Mouse (Mus musculus) right cerebral cortex, postnatal 25 days (tissue): ENCODE results near the gene Epo.

Source experiments
- DNase-seq: peaks from one replicate; pipeline ENCODE4 v3.0.0; 2022

Gene Epo

DNA sequence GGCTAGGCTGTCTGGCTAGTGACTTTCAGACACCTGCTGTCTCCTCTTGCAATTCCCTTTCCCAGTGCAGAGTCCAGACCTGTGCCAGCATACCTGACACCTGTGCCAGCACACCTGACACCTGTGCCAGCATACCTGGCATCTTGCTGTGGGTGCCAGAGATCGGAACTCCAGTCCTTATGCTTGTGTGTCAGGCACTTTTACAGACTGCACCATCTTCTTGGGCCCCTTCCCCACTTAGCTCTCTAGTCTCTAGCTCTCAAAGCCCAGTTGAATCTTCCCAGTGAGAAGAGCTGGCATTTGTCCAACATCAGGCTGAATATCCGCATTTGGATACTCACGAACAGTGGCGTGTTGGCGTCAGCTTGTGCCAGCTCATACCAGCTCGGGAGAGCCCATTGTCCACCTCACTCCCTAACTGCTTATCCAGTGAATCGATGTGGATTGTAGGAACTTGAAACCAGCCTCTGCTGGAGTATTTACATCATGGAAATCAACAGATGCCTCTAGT is 6.3 kb upstream of the Epo start:
- no peak for DNase-seq

DNA sequence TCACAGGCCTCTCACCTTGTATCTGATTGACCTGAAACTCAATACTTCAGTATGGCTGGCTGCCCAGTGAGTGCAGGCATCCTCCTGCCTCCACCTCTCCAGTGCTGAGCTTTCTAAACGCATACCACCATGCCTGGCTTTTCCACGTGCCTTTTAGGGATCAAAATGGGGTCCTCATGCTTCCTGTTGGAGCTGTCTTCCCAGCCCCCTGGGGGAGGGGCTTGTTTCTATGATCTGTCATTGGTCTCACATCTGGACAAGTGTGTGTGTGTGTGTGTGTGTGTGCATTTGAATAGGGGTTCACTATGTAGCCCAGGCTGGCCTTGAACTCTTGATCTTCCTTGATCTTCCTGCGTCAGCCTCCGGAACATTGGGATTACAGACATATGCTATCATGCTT is 4.4 kb upstream of the Epo start:
- DNase-seq, result no peak

DNA sequence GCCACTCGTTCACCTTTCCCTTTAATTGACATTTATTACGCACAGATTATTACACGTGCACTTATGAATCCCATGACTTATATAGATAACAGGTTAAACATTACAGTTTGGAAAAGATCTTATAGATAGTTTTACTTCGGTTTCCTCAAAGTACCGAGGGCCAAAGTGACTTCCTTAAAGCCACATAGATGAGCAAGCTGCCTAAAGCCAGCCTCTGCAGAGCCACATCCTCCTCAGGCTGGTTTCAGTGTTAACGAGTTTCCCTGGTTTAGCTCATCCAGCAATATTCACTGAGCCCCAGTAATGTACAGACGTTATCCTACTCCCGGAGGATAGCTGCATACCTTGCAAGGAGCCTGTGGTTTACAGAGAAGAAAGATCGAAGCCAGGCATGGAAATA is 2.3 kb upstream of the Epo start:
- no peak for DNase-seq

DNA sequence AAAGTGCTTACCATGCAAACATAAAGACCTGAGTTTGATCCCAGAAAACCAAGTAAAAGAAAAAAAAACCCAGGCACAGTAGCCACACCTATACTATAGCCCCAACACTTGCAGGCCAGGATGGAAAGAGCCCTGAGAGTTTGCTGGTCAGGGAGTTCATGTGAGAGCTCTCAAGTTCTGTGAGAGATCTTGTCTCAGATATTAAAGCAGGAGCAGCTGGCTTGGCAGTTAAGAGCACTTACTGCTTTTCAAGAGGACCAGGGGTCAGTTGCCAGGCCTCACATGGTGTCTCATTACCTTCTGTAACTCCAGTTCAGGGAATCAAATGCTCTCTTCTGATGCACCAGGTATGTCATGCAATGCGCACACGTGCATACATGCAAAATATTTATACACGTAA is 1.7 kb upstream of the Epo start:
- DNase-seq, result no peak

DNA sequence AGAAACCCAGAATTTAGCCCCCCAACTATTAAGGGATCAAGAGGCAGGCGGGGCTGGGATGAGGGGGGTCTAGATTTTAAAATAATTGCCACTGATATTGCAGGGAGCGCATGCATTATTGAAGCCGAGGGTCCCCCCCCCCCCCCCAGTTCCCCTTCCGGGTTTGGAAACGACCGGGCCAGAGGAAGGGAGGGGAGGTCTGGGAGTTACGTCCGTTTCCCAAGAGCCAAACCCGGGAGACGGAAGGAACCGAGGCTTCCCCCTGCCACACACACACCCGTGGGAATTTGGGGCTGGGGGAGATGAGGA is 280 bp downstream of the Epo start:
- no peak for DNase-seq

DNA sequence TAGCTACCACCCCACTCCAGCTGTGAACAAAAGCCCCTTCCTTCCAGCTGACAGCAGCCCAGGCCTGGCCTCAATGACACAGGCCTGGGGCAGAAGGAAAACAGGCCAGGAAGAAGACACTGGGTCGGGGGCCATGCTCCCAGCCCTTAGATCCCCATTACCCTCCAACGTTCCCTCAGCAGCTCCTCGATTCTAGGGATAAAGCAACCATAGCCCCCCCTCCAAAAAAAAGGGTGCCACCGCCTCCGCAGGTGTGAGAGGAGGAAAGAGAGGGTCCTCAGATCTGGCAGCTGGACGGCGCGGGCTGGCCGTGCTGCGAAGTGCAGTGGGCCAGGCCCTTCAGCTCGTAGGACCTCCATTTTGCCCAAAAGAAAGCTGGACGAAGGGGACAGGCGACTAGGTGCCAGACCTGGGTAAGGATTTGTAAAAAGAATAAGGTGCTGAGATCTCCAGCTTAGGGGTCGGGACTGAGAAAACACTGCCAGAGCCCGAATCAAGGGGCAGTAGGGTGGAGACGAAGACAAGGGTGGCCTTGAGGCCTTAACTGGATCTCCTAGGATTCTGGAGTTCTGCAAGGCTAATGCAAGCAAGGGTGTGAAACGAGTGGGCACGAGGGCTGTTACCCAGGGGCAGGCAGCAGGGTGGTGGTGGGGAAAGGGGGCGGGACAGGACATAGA is 773 bp downstream of the Epo start:
- DNase-seq, result peak; percentile 55

DNA sequence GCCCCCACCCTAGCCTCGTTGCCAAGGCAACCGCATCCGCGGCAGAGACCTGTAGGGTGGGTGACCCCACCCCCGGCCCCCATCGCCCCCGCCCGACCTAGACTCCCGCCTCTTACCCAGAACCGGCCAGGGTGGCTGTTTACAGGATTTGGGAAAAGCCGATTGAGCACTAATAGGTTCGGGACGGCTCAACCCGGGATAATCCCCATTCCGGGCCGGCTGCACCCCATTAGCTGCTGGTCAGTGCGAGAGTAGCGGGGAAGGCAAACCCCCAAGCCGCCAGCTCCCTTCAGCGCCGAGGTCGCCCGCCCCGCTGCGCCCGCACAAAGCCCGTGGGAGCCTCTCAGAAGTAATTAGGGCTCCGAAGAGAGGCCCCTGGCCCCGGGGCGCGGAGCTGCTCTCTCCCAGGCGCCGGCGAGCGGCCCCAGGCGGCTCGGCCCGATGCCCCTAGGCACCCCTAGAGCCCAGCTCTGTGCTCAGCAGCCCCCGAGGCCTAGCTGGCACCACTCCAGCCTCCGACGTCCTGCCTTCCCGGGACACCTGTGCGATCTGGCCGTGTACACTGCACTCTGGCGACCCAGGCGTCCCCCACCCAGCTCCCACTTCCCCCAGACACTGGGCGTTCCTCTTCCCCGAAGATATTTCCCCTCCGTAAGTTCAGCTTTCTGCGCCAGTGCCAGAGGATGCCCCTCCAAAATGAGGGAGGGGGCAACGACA is 1.5 kb downstream of the Epo start:
- peak; percentile 65 for DNase-seq

DNA sequence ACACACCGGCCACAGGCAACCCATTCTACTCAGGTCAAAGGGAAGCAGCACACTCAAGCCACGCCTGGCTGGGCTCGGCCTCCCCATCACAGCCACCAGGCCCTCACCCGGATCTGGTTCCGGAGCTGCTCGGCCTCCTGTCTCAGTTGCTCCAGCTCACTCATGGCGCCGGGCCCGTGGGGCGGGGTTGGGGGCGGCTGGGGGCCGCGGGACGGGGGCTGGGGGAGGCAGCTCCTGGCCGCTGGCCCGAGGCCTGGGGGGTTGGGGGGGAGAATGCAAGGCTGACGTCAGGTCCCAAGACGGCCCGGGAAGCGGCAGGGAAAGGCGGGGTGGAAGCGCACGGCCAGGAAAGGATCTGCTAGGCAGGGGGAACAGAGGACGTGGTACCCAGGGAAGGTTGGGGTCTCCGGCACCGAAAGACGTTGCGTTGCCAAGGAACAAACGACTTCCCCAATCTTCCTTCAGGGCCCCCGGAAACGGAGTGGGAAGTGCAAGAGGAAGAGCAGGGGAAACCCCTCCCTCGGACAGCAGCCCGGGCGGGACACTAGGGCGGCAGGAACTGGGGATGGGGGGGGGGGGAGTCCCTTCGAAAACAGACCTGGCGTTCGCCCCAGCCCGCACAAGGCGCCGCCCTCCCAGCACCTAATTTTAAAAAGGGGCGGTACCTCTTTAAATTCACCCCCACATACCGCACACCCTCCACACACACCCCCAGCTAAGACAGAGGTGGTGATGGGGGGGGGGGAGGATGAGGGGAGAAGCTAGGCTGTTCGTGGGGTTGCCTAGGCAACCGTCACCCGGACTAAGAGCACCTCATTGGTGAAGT is 2.2 kb downstream of the Epo start:
- DNase-seq, result peak; percentile 81

DNA sequence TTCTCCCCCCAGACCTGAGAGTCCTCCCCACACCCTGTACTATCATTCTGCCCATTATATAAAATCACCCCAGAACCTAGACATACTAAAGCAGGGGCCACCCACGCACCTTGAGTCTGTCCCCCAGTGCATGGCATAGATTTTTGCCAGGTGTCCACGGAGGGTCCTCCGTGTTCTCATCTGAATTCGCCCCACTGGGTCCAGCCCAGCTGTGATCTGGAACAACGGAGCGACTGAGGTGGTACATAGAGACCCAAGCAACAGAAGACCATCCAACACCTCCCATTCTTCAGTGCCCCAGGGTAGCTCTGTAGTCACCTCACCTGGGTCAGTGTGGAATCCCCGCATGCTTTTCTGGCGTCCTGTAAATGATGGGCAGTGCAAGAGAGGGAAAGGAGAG is 3.0 kb downstream of the Epo start:
- peak; percentile 26 for DNase-seq

DNA sequence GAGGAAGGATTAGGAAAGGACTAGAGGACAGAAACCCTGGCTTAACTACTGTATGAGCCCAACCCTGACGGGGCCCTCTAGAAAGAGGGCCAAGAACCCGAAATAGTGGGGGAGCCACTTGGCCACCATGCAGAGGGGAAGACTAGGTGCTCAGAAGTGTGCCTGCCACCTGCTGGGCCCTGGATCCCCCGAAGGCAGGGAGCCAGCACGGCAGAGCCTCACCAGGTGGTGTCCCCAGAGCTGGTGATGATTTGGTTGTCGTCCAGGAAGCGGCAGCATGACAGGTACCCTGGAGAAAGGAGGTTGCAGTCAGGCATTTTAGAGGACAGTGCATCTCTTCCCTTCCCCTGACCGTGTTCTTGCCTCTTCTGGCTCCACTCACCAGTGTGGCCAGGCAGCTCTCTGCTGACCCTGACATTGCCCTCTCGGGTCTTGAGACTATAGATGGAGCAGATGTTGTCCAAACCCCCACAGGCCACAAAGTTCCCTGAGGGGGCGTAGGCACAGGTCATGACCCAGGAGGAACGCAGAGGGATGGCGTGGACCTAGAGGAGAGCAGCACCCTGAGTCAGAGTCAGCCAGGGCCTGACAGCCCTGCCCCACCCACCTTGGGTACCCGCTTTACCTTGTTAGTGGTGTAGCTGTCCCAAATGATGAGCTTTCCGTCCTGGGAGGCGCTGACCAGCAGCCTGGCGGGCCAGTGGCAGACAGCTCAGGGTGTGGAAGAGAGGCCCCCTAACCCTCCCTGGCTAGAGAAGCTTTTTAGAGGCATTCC is 3.6 kb downstream of the Epo start:
- peak; percentile 21 for DNase-seq

DNA sequence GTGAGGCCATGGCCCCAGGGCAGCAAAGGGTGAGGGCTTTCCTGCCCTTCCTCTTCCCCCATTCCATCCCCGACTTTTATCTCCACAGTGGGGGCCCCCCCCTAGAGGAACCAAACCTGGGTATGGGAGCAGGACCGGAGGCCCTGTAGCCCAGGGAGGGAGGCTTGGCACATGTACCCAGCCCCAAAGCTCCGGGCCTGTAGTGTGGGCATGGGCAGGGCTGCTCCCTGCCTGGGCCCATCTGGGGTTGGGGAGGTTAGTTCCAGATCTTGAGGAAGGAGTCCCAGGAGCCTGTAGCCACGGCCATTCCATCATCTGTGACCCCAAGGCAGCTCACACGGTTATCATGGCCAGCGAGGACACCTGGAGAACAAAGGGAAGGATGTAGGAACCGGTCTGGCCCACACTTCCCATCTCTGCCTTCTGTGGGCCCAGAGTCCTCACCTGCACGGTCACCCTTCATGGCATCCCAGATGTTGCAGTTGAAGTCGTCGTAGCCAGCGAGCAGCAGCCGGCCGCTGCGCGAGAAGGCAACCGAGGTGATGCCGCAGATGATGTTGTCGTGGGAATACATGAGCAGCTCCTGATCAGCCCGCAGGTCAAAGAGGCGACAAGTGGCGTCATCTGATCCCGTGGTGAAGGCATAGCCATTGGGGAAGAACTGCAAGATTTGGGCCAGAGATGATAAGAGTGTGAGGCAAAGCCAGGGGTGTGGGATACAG is 4.6 kb downstream of the Epo start:
- DNase-seq, result no peak

DNA sequence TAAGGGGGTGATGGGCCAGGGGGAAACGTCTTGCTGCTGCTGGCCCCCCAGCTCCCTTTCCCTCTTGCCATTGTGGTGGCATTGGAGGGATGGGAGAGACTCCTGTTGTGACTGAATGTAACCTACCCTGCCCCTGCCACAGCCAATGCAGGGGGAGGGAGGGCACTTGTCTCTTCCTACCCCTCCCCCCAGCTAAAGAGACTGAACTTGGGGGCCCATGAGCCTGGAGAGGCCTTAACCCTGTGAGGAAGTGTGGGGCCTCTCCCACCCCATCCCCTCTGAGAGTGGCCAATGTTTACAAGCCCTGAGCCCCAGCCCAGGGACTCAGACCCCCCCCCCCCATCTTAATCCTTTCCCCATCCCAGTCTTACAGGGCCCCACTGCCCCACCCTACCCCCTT is 5.6 kb downstream of the Epo start:
- no peak for DNase-seq

DNA sequence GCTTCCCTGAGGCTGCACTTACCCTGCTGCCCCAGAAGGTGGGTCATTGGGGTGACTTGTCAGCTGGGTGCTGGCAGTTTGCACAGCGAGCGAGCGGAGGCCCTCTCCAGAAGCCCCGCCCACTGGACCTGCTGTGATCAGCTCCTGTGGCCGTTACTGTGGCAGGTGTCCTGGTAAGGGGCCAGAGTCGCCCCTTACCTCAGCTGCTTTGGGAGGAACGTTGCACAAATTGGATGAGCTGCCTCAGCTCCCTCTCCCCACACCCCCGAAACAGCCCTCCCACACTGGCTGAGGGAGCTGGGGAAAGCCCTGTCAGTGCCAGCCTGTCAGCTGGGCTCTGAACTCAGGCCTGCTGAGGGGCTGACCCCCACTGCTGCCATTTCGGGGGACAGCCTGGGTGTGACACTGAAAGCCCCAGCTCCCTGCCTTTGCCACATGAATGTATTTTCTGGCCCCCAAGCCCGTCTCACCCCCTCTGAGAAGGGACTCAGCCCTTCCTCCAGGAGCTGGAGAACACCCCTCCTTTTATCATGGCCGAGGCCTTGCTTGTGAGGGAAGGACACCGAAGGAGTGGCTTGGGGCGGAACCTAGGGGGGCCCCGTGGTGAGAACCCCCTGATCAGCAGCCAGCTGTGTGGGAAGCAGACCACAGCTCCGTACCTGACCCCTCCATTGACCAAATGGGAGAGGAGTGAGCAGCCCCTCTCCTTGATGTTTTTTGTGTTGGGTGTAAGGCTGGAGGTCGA is 6.7 kb downstream of the Epo start:
- DNase-seq, result peak; percentile 60

DNA sequence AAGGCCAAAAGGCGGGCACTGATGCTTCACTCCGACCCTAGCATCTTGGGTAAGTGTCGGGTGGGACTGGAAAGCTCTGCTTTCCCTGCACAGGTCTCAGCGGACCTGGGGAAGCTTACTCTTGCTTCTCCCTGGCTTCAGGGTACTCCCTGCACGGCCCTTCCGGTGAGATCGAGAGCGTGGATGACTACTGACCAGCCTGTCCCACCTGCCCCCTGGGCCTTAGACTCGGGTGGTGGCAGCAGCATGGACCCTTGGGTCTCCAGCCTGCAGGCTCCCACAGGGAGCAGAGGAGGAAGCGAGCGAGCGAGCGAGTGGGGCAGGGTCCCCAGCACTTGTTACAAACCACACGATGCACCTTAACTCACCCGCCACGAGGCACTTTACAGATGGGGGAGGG is 7.5 kb downstream of the Epo start:
- DNase-seq, result no peak

DNA sequence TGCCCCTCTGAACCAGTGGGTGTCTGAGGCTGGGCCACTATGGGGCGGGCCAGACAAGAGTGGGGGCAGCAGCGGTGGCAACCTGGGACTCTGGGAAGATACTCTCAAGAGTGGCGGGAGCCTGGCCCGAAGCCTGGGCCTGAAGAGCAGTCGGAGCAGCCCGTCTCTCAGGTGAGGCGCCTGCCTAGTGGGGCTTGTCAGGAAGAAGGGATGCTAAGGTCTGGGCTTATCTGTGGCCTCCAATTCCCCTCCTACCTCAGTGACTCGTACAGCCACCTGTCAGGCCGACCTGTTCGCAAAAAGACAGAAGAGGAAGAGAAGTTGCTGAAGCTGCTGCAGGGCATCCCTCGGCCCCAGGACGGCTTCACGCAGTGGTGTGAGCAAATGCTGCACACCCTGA is 8.4 kb downstream of the Epo start:
- no peak for DNase-seq

DNA sequence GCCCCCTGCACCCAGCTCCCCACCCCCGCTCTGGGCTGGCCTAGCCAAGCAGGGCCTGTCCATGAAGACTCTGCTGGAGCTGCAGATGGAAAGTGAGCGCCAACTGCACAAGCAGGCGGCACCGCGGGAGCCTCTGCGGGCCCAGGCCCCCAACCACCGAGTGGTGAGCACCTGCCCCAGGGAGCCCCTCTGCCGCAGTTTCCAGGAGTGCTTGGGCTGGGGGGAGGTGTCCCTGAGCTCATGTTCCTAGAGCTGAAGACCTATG is 8.9 kb downstream of the Epo start:
- no peak for DNase-seq

DNA sequence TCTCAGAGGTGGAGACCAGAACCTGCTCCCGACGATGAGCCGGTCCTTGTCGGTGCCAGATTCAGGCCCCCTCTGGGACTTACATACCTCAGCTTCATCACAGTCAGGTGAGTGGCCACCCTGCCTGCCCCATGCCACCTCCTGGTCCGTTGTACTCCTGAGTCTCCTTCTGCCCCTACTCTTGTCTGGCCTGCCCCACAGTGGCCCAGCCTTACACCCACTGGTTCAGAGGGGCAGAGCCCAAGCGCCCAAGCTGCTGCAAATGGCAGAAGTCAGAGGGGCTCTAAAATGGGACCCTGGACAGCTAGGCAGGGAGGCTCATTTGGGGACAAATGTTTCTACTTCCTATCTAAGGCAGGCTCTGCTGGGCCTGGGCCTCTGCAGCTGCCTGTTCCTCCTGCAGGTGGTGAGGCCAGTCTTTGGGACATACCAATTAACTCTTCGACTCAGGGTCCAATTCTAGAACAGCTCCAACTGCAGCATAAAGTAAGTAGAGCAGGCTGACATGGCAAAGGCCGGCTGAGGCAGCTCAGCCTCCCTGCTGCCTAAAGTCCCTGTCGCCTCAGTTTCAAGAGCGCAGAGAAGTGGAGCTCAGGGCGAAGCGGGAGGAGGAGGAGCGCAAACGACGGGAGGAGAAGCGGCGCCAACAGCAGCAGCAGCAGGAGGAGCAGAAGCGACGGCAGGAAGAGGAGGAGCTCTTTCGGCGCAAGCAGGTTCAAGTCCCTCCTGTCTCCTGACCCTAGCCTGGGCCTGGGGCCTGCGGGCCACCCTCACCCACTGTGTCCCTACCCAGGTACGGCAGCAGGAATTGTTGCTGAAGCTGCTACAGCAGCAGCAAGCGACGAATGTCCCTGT is 9.4 kb downstream of the Epo start:
- DNase-seq, result no peak

DNA sequence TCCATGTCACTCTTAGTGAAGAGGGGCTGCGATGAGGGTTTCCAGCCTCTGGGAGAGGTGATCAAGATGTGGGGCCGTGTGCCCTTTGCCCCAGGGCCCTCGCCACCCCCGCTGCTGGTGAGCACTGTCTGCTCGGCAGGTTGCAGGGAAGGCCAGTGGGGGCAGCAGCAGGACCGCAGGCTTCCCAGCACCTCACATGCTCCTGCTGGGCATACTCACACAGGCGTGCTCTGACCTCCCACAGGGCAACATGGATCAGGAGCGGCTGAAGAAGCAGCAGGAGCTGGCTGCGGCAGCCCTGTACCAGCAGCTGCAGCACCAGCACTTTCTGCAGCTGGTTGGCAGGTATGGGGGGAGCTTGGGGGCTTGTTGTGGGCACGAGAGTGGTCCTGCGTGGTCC is 10.3 kb downstream of the Epo start:
- DNase-seq, result no peak

DNA sequence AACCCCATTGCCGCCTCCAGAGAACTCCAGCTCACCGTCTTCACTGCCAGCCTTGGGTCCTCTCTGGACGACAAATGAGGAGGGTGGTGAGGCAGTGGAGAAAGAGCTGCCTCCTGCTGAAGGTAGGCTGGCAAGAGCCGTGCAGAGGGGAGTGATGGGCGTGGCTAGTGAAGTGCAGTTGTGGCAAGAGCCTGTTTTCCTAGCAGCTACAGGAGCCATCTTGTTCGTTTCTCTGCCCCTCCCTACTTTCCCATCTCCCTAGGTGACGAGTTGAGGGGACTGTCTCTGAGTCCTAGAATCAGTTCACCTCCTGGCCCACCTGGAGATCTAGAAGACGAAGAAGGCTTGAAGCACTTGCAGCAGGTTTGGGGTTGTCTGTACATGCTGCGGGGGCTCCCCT is 11.2 kb downstream of the Epo start:
- no peak for DNase-seq

DNA sequence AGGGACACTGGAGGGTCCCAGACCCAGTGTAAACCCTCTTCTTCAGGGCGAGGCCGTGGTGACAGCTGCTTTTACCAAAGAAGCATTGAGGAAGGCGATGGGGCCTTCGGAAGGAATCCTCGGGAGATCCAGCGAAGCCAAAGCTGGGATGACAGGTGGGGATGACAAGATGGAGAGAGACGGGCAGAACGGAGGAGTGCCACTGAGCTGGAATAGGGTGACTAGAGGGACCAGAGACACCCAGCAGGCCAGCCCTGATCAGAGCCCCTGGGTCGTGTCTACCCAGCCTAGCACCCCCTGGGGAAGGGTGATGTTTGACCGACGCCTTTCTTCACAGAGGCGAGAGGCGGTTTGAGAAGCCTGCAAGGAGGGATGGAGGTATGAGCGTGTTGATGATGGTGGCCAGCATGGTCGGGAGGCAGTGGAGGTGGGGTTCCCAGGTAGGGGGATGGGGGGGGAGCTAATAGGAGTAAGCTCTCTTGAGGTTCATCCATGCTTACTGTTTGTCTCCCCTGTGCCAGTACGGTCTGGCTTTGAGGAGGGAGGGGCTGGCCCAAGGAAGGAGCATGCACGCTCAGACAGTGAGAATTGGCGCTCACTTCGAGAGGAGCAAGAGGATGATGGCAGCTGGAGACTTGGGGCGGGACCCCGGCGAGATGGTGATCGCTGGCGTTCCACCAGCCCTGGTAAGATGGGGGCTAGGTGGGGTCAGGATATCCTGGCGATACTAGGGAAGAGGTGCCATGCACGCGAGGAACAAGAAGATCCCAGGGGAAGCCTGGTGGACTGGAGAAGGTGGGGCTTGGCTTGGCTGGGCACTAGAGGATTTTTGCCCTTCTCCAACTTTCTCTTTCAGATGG is 13.1 kb downstream of the Epo start:
- no peak for DNase-seq
